Mouse (Mus musculus) lung, embryonic 16.5 days (tissue): Measurements from ENCODE around the gene Faf2. TPM values are rescaled to one million over a fixed set of nuclear protein-coding genes. Genes with fewer than 3 reads are reported as not detected.

ENCODE experiments used
- ATAC-seq: fragments of 200-750 bp; cut with Nextera tagmentation; 2 replicates; pipeline ENCODE4 v1.8.0; 2017; ENCODE audit warnings: low read depth, mild to moderate bottlenecking, moderate library complexity
- H3K27ac ChIP-seq: fragments of 300-500 bp; sonication (generic); 2 replicates; pipeline ENCODE4 v1.5.1; 2014; ENCODE audit warnings: mild to moderate bottlenecking, control low read depth, low read length
- H3K27me3 ChIP-seq: fragments of 300-500 bp; sonication (generic); 2 replicates; pipeline ENCODE4 v1.6.1; 2014; ENCODE audit warnings: low read depth, low read length, mixed read lengths; ENCODE audit not compliant: control insufficient read depth, insufficient read depth
- H3K36me3 ChIP-seq: fragments of 300-500 bp; sonication (generic); 2 replicates; pipeline ENCODE4 v1.6.1; 2014; ENCODE audit warnings: low read length; ENCODE audit not compliant: control insufficient read depth, insufficient read depth
- H3K4me1 ChIP-seq: fragments of 300-500 bp; sonication (generic); replicated peaks from 2 replicates; pipeline ENCODE4 v1.6.1; 2014; ENCODE audit warnings: low read length, mixed read lengths; ENCODE audit not compliant: control insufficient read depth, insufficient read depth
- H3K4me2 ChIP-seq: fragments of 300-500 bp; sonication (generic); 2 replicates; pipeline ENCODE4 v1.6.1; 2014; ENCODE audit warnings: low read depth, low read length, control low read depth
- H3K4me3 ChIP-seq: fragments of 300-500 bp; sonication (generic); 2 replicates; pipeline ENCODE4 v1.5.1; 2014; ENCODE audit warnings: mild to moderate bottlenecking, low read length, control low read depth
- H3K9ac ChIP-seq: fragments of 300-500 bp; sonication (generic); 2 replicates; pipeline ENCODE4 v1.6.1; 2014; ENCODE audit warnings: low read length, control low read depth
- H3K9me3 ChIP-seq: fragments of 300-500 bp; sonication (generic); 2 replicates; pipeline ENCODE4 v1.6.1; 2016; ENCODE audit warnings: low read length; ENCODE audit not compliant: control insufficient read depth
- WGBS: fragments of 180-500 bp; shearing (Covaris S2); extraction: QIAGEN DNeasy Blood & Tissue Kit; methylation state at CpG from one replicate; pipeline ENCODE4 v1.1.7; 2014; 5-methylcytosine and 5-hydroxymethylcytosine counted together
- microRNA-seq: library from miRNA; unstranded; fragments of <30 nt; microRNA quantifications from one replicate; pipeline ENCODE4, GENCODE M21; 2016
- polyA plus RNA-seq: library from polyadenylated mRNA; unstranded; fragments of >200 nt; fragmentation: Nextera tagmentation; extraction: Ambion mirVana; gene quantifications from 2 replicates; pipeline ENCODE4 v1.2.1, GENCODE M21; 2015

Gene Faf2
- polyA plus RNA-seq, 1 experiment from 2014 or later = 72.1 TPM

- no peaks in the 10 kb centered on the region for H3K9me3 ChIP-seq
- H3K9ac ChIP-seq = no peak overlapping the region
- H3K4me2 ChIP-seq = no peak overlapping the region
- no peaks in the 10 kb centered on the region for H3K4me1 ChIP-seq
- no peak overlapping the region for H3K4me3 ChIP-seq
- no peak overlapping the region for H3K27ac ChIP-seq
- 71% methylated on average over 3 of the region's 3 CpGs for WGBS
- no peaks in the 10 kb centered on the region for H3K27me3 ChIP-seq
- no peak for ATAC-seq
- no peaks in the 10 kb centered on the region for H3K36me3 ChIP-seq
Measured at GRCm38 (mm10) chr13:54710866-54711265, 89.3 kb downstream of the Faf2 start.

Small RNAs within 50 kb of the gene (microRNA-seq; reads per million reads assigned to microRNA genes)
- gene Gm24195 = not detected

Other genes starting within 250 kb of the Faf2 start
- 98.2 and 101 TPM in 2 replicates for gene Thoc3, start 152.9 kb upstream of the Faf2 start, polyA plus RNA-seq
- 7.3 and 8.3 TPM in 2 replicates for gene Simc1, start 118.0 kb upstream of the Faf2 start, polyA plus RNA-seq
- 129 and 130 TPM in 2 replicates for gene 4833439L19Rik, start 56.3 kb upstream of the Faf2 start, polyA plus RNA-seq
- gene Arl10, start 46.8 kb upstream of the Faf2 start, polyA plus RNA-seq = 25.3 and 28.6 TPM in 2 replicates
- gene Nop16, start 31.7 kb upstream of the Faf2 start, polyA plus RNA-seq = 69.2 and 71.2 TPM in 2 replicates
- 189 and 192 TPM in 2 replicates for gene Higd2a, start 31.6 kb upstream of the Faf2 start, polyA plus RNA-seq
- 46.2 and 47.8 TPM in 2 replicates for gene Cltb, start 10.4 kb upstream of the Faf2 start, polyA plus RNA-seq
- gene Rnf44, start 72.1 kb downstream of the Faf2 start, polyA plus RNA-seq = 44.7 and 49.4 TPM in 2 replicates
- gene Cdhr2, start 79.7 kb downstream of the Faf2 start, polyA plus RNA-seq = 0.30 TPM in 1 of 2 replicates, not detected in the other
- 0.05 and 0.16 TPM in 2 replicates for gene Gprin1, start 128.1 kb downstream of the Faf2 start, polyA plus RNA-seq
- gene Sncb, start 144.8 kb downstream of the Faf2 start, polyA plus RNA-seq = 0.31 TPM in 1 of 2 replicates, not detected in the other
- gene Eif4e1b, start 162.2 kb downstream of the Faf2 start, polyA plus RNA-seq = not detected in 2 replicates
- 19.6 and 21.0 TPM in 2 replicates for gene Tspan17, start 167.6 kb downstream of the Faf2 start, polyA plus RNA-seq